Mouse (Mus musculus) heart, adult 8-10 months (tissue): ENCODE results near the gene Rps11. TPM values are rescaled to one million over a fixed set of nuclear protein-coding genes. Genes with fewer than 3 reads are reported as not detected.
"Not testable (repeated sequence)": the region's sequence is repeated elsewhere in the genome, so short reads cannot be mapped to it uniquely, and the experiment has no call there.

Experiments used
- DNase-seq: peaks from one replicate; pipeline ENCODE4 v3.0.0; 2022; ENCODE audit warnings: low spot score
- total RNA-seq, 4 experiments: library from RNA; stranded (reverse); gene quantifications; 2 replicates each; pipeline ENCODE4 v1.2.4; 2022

Gene Rps11
- total RNA-seq, 4 experiments from 2014 or later = 572 to 626 (median 604) TPM

DNA sequence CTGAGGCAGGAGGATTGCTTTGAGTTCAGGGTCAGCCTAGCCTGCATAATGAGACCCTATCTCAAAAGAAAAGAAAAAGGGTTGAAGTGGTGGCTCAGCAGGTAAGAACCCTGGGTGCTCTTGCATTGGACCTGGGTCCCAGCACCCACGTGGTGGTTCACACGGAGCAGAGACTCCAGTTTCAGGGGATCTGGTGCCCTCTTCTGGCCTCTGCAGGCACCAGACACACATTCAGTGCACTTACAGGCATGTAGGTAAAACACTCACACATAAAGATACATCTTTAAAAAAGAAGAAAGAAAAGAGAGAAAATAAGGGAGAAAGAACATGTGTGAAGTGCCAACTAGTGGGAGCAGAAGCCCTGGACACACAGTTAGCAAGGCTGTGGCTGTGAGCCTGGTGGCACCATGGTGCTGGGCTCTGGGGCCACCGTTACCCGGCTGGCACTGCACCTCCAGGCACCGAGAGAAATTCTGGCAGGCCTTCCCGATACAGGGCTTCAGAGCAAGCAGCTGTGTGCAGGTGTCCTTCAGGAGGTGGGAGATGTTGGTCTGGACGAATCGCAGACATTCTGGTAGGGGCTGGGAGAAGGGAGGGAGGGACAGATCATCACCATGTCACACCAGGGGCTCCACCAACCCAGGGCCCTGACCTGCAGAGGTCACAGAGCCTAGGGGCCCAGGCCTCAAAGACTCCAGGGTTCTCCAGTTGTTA, 9.4 kb upstream of the Rps11 start:
- DNase-seq = no peak

DNA sequence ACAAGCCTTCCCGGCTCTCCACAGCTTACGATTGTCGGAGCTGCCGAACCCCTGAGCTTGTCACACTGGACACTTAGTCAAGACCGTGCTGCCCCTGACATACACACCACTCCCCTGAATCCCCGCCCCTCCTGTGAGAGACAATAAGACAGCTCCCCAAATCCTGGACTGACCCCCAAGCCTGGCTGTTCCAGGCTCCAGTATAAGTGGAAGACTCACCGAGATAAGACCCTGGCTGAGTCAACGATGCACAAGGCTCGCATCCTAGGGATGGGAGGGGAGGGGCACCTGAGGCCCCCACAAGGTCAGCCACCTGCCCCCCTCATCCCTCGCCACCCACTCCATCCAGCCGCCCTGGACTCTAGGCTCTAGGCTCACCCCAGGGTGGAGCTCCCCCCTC, 7.6 kb upstream of the Rps11 start:
- DNase-seq = no peak

DNA sequence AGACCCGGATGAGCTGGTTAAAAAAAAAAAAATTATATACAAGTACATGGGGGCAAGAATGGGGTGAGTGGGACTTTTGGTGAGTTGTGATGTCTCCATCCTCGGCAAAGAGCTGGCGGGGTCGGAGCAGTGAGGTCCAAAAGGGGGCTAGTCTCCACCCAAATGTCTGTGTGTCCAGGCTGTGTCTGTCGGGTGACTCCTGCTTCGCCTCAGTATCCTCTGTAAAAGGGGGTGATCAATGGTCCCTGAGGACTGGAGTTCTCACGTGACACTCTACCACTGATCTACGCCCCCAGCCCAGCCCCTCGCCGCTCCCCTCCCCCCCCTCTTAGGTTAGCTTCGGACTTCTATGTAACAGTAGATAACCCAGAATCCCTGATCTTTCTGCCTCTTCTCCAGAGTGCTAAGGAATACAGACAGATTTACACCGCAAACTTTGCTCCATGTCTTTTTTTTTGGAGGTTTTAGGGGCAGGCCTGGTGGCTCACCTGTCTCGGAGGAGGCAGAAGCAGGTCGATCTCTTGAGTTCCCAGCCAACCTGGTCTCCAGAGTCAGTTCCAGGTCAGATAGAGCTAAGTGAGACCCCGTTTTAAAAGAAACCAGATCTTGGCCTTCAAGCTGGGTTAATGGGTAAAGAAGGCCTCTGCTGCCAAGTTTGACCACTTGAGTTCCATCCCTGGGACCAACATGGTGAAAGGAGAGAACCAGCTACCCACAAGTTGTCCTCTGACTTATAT, 5.7 kb upstream of the Rps11 start:
- DNase-seq = no peak

DNA sequence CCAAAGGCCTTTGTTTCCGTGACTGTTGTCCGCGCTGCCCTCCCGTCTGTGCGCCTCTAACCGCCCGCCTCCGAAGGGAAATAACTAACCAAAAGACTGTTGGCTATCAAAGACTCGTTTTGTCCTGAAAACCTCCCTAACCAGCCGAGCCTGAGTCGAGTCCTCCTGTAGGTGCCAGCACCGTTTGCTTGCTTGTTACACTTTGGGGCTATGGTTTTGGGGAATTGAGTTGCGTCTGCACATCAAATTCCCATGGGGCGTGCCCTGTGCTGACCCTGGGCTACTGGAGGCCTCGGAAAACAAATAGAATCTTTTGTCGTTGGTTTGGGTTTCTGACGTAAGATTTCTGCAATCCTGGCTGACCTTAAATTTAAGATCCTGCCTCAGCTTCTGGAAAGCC, 5.1 kb upstream of the Rps11 start:
- DNase-seq = no peak

DNA sequence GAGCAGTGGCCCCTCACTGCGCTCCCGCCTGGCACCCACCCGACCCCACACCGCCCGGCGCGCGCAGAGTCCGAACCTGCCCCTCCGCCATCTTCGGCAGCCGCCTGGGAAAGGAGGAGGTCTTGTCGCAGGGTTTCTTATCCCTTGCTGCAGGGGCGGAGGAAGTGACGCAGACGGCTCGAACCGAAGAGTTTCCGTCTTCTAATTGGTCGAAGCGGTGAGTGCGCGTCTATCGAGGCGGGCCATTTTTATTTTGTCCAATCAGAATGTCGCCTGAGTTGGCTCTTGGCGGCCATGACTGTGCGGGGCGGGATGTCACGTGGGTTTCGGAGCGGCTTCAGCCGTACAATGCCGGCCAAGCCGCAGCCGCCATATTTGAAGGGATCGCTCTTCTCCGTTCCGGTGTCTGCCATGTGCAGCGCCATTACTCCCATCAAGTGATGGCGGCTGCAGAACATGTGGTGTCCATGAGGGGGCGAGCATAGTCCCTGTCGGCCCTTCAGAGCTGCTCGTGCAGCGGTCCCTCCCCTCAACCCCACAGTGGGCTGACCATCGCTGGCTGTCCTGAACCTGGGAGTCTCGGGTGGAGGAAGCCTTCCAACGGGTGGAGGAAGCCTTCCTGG, 4.5 kb upstream of the Rps11 start, which contains the start of gene Rpl13a:
Gene Rpl13a, minus strand, starts transcription at position 138 of the 623 bp plus-strand sequence.
- peak; percentile 100 for DNase-seq

DNA sequence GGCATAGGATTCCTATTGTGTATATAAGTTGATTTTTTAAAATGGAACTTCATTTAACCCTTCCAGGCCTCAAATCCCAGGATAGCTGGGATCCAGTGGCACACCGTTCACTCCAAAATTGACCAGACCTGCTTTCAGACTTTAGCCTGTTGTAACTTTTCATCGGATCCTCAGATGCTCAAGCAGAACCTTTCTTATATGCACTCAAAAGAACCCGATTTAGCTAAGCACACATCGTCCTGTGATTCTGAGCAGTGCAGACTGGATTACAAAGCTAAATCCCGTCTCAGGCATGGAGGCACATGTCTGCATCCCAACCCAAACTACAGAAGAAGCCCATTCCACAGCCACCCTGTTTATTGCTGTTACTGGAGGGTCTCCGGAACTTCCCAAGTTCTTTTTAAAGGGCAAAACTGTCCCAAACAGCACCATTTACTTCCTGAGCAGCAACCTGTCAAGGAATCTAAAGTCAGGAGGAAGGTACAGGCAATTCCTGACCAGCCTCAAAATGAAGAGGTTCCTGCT, 3.5 kb upstream of the Rps11 start:
- no peak for DNase-seq

DNA sequence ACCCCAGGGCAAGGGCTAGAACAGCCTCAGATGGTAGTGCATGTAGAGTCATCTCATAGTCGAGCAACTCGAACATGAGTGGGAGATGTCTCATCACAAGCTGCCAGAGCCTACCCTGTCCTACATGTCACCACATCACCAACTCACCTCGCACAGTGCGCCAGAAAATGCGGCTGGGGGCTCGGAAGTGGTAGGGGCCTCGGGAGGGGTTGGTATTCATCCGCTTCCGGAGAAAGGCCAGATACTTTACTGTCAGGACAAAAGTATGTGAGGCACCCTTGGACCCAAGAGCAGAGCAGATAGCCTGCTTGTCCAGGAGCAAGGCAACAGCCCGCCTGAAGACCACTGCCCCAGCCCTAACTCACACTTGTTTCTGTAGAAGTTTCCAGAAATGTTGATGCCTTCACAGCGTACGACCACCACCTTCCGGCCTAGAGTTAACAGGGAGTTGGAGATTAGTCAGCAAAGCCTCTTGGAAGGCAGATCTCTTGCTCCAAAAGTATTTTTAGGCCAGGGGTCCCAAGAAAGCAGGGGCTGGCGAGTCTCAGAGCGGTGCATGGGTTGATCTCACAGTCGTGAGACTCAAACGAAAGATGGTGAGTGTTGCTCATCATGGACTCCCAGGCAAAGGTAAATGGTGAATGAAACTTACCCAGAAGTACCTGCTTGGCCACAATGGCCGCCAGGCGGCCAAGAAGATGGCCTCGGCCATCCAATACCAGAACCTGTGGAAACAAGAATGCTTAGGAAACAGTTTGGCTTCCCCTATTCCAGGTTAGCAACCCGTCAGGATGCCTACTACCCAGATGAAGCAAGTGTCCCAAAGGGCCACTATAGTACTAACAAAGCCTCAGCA, 2.8 kb upstream of the Rps11 start:
- DNase-seq = no peak

DNA sequence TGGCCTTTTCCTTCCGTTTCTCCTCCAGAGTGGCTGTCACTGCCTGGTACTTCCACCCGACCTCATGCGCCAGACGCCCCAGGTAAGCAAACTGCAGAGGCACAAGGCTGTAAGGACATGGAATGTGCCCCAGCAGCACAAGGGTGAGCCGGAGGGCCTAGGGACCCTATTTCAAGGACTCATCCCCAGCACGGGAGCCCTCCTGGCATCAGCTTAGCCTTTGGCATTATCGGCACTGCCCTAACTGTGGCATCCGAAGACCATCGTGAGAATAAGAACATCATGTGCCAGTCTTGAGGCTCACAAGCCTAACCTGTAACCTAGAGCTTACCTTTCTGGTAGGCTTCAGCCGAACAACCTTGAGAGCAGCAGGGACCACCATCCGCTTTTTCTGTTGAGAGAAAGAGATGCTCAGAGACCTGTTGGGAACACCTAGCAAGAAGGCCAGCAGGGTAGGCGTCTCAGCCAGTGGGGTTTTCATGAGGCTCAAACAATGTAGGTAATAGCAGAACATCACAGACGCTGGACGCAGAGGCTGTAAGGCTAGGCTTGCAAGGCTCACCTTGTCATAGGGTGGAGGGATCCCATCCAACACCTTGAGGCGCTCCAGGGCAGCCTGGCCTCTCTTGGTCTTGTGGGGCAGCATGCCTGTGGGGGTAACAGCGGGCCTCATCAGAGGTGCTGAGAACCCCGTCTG, 2.1 kb upstream of the Rps11 start:
- DNase-seq = no peak

DNA sequence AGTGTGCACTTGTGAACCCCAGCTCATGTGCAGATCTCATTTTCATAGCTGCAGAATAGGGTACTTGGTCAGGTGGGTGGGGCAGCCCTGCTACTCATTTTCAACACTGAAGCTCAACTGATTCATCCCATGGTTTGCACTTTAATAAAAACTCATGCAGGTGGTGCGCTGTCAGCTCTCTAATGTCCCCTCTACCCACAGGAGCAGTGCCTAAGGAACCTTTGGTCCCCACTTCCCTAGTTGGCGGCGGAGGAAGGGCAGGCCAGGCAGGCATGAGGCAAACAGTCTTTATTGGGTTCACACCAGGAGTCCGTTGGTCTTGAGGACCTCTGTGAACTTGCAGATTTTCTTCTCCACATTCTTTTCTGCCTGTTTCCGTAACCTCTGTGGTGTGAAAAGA, 1.4 kb upstream of the Rps11 start:
- DNase-seq = not testable (repeated sequence)

DNA sequence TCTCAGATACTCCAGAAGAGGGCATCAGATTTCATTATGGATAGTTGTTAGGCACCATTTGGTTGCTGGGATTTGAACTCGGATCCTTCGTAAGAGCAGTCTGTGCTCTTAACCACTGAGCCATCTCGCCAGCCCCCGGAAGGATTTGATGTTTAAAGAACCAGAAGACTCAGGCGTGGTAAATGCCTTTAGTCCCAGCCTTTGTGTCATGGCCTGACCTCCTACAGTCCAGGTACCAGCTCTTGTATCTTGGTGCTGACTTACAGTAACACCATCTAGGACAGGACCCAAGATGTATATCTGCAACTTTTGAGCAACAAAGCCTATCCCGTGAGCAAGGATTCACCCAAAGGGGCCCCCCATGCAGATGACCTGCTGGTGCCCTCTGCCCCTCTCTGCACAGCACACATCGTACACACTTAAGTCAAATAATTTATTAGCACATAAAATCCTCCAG, 933 bp upstream of the Rps11 start:
- DNase-seq = no peak

DNA sequence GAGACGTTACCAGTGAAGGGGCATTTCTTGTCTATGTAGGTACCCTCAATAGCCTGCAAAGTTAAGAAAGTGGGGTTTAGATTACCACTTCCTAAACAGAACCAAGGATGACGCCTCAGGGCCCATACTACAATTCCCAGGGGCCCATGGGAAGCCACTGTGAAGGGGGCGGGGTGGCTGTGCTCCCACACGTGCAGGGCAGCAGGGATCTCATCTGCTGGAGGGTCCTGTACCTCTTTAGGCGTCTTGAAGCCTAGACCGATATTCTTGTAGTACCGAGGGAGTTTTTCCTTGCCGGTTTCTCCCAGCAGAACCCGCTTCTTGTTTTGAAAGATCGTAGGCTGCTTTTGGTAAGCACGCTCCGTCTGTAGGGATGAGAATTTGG, 1.1 kb downstream of the Rps11 start:
- no peak for DNase-seq

DNA sequence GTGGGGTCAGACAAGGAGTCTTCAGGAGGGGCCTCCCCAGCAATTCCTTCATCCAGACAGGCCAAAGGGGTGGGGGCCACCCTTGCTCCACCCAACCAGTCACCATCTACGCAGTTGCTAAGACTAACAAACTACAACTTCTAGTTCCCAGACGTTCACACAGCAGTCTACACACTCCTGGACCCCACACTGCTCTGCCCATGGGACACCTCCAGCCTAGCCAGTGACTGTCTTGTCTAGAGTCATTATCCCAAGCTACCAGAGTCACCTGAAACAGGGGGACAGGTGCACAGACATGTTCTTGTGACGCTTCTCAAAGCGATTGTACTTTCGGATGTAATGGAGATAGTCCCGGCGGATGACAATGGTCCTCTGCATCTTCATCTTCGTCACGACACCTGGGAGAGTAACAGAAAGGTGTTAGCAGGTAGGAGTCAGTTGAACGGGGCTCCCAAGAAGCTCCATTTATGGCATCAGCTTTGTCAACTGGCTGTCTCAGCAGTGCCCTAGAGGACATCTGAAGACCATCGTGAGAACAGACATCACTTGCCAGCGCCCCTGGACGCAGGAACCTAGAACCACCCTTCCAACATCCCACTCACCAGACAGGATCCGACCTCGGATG, 1.6 kb downstream of the Rps11 start:
- DNase-seq = no peak

DNA sequence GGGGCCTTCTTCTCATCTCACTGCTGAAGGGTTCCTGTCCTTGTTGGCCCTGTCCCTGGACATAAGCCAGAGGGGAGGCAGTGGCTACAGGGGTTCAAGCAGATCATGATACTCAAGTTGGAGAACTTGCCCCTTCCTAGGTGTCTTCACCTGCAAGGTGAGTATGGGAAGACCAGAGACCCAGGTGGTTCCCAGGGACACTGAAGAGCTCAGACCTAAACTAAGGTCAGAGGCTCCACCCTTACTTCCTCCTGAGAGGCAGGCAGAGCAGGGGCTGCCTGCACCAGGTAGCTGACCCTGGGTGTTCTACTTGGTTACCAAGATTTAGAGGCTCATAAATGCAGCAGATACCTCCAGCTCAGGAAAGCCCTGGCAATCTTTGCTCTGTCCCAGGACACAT, 2.3 kb downstream of the Rps11 start:
- DNase-seq = no peak

DNA sequence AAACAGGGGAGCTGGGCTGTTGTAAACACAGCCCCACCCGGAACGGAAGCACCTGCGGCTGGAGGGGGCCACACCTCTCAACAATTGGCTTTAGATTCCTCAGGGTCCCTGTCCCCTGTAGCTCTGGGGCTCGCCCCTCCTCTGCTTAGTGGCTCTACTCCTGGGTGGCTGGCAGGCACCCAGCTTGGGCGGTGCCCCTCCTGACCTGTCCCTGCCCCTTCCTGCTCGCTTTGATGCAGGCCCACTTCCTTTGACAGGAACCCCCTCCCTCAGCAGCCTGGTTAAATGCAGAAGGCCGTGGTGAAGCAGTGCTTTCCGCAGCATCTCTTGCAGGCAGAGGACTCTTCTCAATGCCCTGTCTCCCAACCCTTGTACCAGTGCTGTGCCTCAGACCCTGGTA, 2.8 kb downstream of the Rps11 start:
- DNase-seq = peak; percentile 72

DNA sequence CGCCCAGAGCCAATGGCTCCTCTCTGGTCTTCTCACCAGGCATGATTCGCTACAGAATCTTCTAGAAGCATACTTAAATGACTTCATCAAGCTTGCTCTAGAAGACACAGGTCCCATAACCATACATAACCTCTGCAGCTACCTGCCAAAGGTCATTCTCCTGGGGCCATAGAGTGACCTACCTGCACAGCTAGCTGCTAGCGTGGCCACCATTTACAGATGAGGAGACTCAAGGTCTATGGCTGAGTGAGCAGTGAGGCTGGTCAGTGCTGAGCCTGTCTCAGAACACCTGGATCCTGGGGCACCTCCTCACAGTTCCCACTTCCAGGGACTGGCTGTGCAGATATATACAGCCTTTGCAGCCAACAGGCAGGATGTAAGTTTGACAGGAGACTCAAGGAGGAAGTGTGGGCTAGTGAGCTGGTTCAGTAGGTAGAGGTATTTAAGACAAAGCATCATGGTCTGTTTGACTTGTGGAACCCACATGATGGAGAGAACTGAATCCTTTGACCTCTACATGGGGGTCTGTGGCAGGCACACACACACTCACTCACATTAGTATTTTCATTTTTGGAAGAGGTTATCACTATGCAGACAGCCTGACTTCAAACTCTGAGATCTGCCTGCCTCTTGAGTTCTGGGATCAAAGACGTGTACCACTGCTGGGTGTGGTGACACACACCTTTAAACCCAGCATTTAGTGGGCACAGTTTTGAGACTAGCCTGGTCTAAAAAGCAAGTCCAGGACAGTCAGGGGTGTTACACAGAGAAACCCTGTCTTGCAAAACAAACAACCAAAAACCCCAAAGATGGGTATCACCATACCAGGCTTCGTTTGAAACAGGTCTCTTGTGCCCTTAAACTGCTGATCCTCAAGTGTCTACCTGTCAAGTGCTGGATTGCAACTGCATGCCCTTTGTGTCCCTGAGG, 4.2 kb downstream of the Rps11 start:
- no peak for DNase-seq

DNA sequence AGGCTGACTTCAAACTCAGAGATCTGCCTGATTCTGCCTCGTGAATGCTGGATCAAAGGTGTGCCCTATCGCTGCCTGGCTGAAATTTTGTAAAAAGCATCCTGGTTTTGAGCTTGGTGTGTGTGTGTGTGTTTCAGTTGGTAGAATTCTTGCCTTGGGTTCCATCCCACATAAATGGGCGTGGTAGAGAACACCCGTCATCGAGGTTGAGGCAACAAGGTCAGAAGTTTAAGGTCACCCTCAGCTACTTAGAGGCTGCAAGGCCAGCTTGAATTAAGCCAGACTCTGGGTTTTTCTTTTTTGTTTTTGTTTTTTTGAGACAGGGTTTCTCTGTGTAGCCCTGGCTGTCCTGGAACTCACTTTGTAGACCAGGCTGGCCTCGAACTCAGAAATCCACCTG, 5.9 kb downstream of the Rps11 start:
- DNase-seq = no peak

DNA sequence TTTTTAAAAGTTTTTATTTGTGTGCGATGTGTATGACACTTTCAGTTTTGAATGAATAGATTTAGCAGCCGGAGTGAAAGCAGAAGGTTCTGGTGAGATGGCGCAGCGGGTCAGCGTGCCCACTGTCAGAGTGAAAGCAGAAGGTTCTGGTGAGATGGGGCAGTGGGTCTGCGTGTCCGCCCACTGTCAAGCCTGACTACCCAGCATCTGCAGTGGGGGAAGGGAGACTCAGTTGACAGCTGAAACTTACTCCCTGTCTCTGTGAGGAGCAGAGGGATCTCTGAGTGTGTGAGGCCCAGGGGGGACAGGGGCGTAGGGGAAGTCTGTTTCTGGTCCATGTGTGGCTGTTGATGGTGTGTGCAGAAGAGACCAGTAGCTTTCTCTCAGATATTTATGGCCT, 6.7 kb downstream of the Rps11 start:
- no peak for DNase-seq

DNA sequence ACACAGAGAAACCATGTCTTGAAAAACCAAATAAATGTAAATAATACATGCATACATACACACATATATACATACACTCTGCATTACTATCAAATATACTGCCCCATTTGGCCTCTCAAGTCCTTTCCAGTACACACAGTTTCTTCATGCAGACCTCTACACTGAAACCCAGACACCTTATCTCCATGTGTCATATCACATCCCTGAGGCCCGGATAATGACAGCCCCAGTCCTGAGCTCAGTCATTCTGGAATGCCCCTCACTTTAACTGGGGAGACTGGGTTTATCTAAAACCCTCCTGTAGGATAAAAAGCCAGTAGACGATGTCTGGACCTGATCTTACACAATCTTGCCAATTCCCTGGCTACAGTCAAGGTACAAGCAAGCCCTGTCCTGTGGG, 10.8 kb downstream of the Rps11 start:
- DNase-seq = no peak

DNA sequence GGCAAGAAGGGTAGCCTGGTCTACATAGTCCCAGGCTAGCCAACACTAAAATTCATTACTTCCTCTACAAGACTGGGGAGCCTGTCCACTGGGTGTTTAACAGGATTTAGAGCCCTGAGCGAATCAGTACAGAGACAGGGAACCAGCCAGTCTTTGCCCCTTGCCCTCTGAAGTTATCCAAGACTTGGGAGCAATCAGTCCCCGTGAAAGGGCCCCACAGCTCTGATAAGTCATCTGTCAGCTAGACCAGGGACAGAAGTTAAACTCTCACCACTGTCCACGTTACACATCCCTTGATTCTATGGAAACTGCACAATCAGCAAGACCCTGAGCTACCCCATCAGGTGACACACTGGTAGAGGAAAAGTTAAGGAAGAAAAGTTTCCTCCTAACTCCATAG, 11.7 kb downstream of the Rps11 start:
- no peak for DNase-seq
